Mouse (Mus musculus) MEL (cell line): ENCODE measurements around the gene Tubg2. TPM values are rescaled to one million over a fixed set of nuclear protein-coding genes. Genes with fewer than 3 reads are reported as not detected.

Experiments
- DNase-seq: peaks from one replicate; pipeline ENCODE4 v3.0.0; 2011; ENCODE audit warnings: low read depth, low spot score
- H3K27ac ChIP-seq: 2 replicates; pipeline ENCODE4 v1.5.1; 2012; ENCODE audit warnings: low read depth, mild to moderate bottlenecking, control low read depth, low read length, moderate library complexity; ENCODE audit not compliant: control insufficient read depth
- H3K27me3 ChIP-seq, 2 experiments: fragments of 150-350 bp in 1 of 2; sonication (generic) in 1 of 2; 2 replicates each; pipeline ENCODE4 v1.6.1; 2012; ENCODE audit warnings: low read length in 2 of 2, mild to moderate bottlenecking in 2 of 2, improper control_type of control experiment in 1 of 2, moderate library complexity in 1 of 2; ENCODE audit not compliant: insufficient read depth in 2 of 2, control insufficient read depth in 1 of 2
- H3K36me3 ChIP-seq, 2 experiments: 2 replicates each; pipeline ENCODE4 v1.6.1; 2012 to 2014; ENCODE audit warnings: low read length in 2 of 2, improper control_type of control experiment in 1 of 2, inconsistent platforms in 1 of 2, mild to moderate bottlenecking in 1 of 2; ENCODE audit not compliant: insufficient read depth in 2 of 2, control insufficient read depth in 1 of 2
- H3K4me1 ChIP-seq, 2 experiments: fragments of 150-350 bp in 1 of 2; sonication (generic) in 1 of 2; 2 replicates each; pipeline ENCODE4 v1.6.1; 2012; ENCODE audit warnings: low read length in 2 of 2, improper control_type of control experiment in 1 of 2, mild to moderate bottlenecking in 1 of 2; ENCODE audit not compliant: insufficient read depth in 2 of 2, control insufficient read depth in 1 of 2
- H3K4me3 ChIP-seq, 2 experiments: fragments of 150-350 bp in 1 of 2; sonication (generic) in 1 of 2; 2 replicates each; pipeline ENCODE4 v1.5.1; 2012; ENCODE audit warnings: low read depth in 2 of 2, low read length in 2 of 2, mild to moderate bottlenecking in 2 of 2, moderate library complexity in 2 of 2, control low read depth in 1 of 2, improper control_type of control experiment in 1 of 2; ENCODE audit not compliant: control insufficient read depth in 1 of 2, insufficient read depth in 1 of 2
- H3K79me2 ChIP-seq: 2 replicates; pipeline ENCODE4 v1.6.1; 2012; ENCODE audit warnings: mild to moderate bottlenecking, low read length, moderate library complexity; ENCODE audit not compliant: control insufficient read depth, poor library complexity, insufficient read depth
- H3K9ac ChIP-seq: 2 replicates; pipeline ENCODE4 v1.6.1; 2012; ENCODE audit warnings: low read depth, mild to moderate bottlenecking, control low read depth, low read length, moderate library complexity; ENCODE audit not compliant: control insufficient read depth, poor library complexity, severe bottlenecking
- H3K9me3 ChIP-seq: fragments of 150-350 bp; sonication (generic); replicated peaks from 2 replicates; pipeline ENCODE4 v1.6.1; 2012; ENCODE audit warnings: mild to moderate bottlenecking, low read length, improper control_type of control experiment, moderate library complexity; ENCODE audit not compliant: insufficient read depth
- CHD2 ChIP-seq: IDR thresholded peaks from 2 replicates; pipeline ENCODE4 v1.6.1; 2011; ENCODE audit warnings: low read length, improper control_type of control experiment
- CTCF ChIP-seq, 3 experiments: IDR thresholded peaks in 2 of 3; conservative IDR thresholded peaks in 1 of 3; 2 replicates each; pipeline ENCODE4 v1.5.1; 2011 to 2012; ENCODE audit warnings: low read length in 3 of 3, low read depth in 2 of 3, mild to moderate bottlenecking in 2 of 3, improper control_type of control experiment in 1 of 3, inconsistent platforms in 1 of 3, mixed read lengths in 1 of 3, moderate library complexity in 1 of 3; ENCODE audit not compliant: control insufficient read depth in 1 of 3, insufficient read depth in 1 of 3, poor library complexity in 1 of 3, severe bottlenecking in 1 of 3
- E2F4 ChIP-seq: IDR thresholded peaks from 2 replicates; pipeline ENCODE4 v1.6.1; 2011; ENCODE audit warnings: low read depth, low read length, improper control_type of control experiment, borderline replicate concordance
- ELF1 ChIP-seq: IDR thresholded peaks from 2 replicates; pipeline ENCODE4 v1.6.1; 2014; ENCODE audit warnings: low read depth, mild to moderate bottlenecking, inconsistent platforms, low read length, improper control_type of control experiment, moderate library complexity
- ETS1 ChIP-seq: IDR thresholded peaks from 2 replicates; pipeline ENCODE4 v1.6.1; 2012; ENCODE audit warnings: low read depth, mild to moderate bottlenecking, inconsistent platforms, low read length, improper control_type of control experiment, moderate library complexity
- JUND ChIP-seq: IDR thresholded peaks from 2 replicates; pipeline ENCODE4 v1.6.1; 2011; ENCODE audit warnings: low read depth, mild to moderate bottlenecking, improper control_type of control experiment, low read length
- KAT2A ChIP-seq: conservative IDR thresholded peaks from 2 replicates; pipeline ENCODE4 v1.6.1; 2012; ENCODE audit warnings: low read depth, low read length, improper control_type of control experiment, inconsistent platforms
- MAZ ChIP-seq: IDR thresholded peaks from 2 replicates; pipeline ENCODE4 v1.6.1; 2012; ENCODE audit warnings: low read depth, mild to moderate bottlenecking, inconsistent platforms, low read length, improper control_type of control experiment
- MEF2A ChIP-seq: IDR thresholded peaks from 2 replicates; pipeline ENCODE4 v1.6.1; 2014; ENCODE audit warnings: low read depth, mild to moderate bottlenecking, inconsistent platforms, low read length, improper control_type of control experiment; ENCODE audit not compliant: poor library complexity, insufficient replicate concordance, severe bottlenecking; ENCODE audit errors: extremely low read depth
- MXI1 ChIP-seq: IDR thresholded peaks from 2 replicates; pipeline ENCODE4 v1.6.1; 2011; ENCODE audit warnings: mild to moderate bottlenecking, low read depth, low read length, improper control_type of control experiment
- MYB ChIP-seq: IDR thresholded peaks from 2 replicates; pipeline ENCODE4 v1.6.1; 2011; ENCODE audit warnings: mild to moderate bottlenecking, low read depth, low read length, improper control_type of control experiment
- MYC ChIP-seq: IDR thresholded peaks from 2 replicates; pipeline ENCODE4 v1.6.1; 2011; ENCODE audit warnings: low read depth, mild to moderate bottlenecking, low read length, improper control_type of control experiment, moderate library complexity
- NRF1 ChIP-seq: IDR thresholded peaks from 2 replicates; pipeline ENCODE4 v1.6.1; 2014; ENCODE audit warnings: low read depth, mild to moderate bottlenecking, inconsistent platforms, low read length, improper control_type of control experiment, moderate library complexity; ENCODE audit not compliant: poor library complexity, insufficient read depth, severe bottlenecking
- POLR2A ChIP-seq, 2 experiments: IDR thresholded peaks; 2 replicates each; pipeline ENCODE4 v1.6.1; 2011 to 2012; ENCODE audit warnings: low read length in 2 of 2, mild to moderate bottlenecking in 2 of 2, control low read depth in 1 of 2, improper control_type of control experiment in 1 of 2, low read depth in 1 of 2, moderate library complexity in 1 of 2; ENCODE audit not compliant: control insufficient read depth in 1 of 2, insufficient read depth in 1 of 2, poor library complexity in 1 of 2
- RAD21 ChIP-seq: IDR thresholded peaks from 2 replicates; pipeline ENCODE4 v1.6.1; 2011; ENCODE audit warnings: mild to moderate bottlenecking, low read depth, low read length, improper control_type of control experiment
- RCOR1 ChIP-seq: IDR thresholded peaks from 2 replicates; pipeline ENCODE4 v1.6.1; 2012; ENCODE audit warnings: low read depth, mild to moderate bottlenecking, inconsistent platforms, low read length, improper control_type of control experiment
- SIN3A ChIP-seq: IDR thresholded peaks from 2 replicates; pipeline ENCODE4 v1.6.1; 2012; ENCODE audit warnings: low read length, improper control_type of control experiment, inconsistent platforms
- TBP ChIP-seq: IDR thresholded peaks from 2 replicates; pipeline ENCODE4 v1.8.0; 2011; ENCODE audit warnings: low read depth, low read length, improper control_type of control experiment
- TCF12 ChIP-seq: IDR thresholded peaks from 2 replicates; pipeline ENCODE4 v1.6.1; 2014; ENCODE audit warnings: low read depth, mild to moderate bottlenecking, inconsistent platforms, low read length, improper control_type of control experiment, moderate library complexity
- UBTF ChIP-seq: IDR thresholded peaks from 2 replicates; pipeline ENCODE4 v1.6.1; 2012; ENCODE audit warnings: low read depth, mild to moderate bottlenecking, inconsistent platforms, low read length, improper control_type of control experiment, moderate library complexity, borderline replicate concordance; ENCODE audit not compliant: insufficient read depth
- ZMIZ1 ChIP-seq: IDR thresholded peaks from 2 replicates; pipeline ENCODE4 v1.6.1; 2012; ENCODE audit warnings: low read depth, mild to moderate bottlenecking, inconsistent platforms, low read length, improper control_type of control experiment, moderate library complexity
- polyA plus RNA-seq, 2 experiments: library from polyadenylated mRNA; stranded (reverse) in 1 of 2; unstranded in 1 of 2; fragments of >175 nt in 1 of 2; fragments of >200 nt in 1 of 2; gene quantifications; 2 replicates each; pipeline versions ENCODE4 v1.2.1 to v1.2.4; 2012; ENCODE audit warnings: low replicate concordance in 2 of 2, low read depth in 1 of 2; ENCODE audit not compliant: insufficient read length in 2 of 2, insufficient read depth in 1 of 2, missing spikeins in 1 of 2
- total RNA-seq: library from RNA; depleted of rRNA; stranded (reverse); fragments of 300-350 nt; gene quantifications from 2 replicates; pipeline ENCODE4 v1.2.3, GENCODE M21; 2012

Tubg2 gene
- total and polyA plus RNA-seq, 3 experiments, result not detected

GRCm38 (mm10) chr11:101118105-101118504 lies 37.6 kb upstream of the Tubg2 start:
- peaks cover 4 to 26% of the 10 kb centered on the region in 2 experiments for H3K36me3 ChIP-seq
- peaks cover 11 to 16% of the 10 kb centered on the region in 2 experiments for H3K4me1 ChIP-seq
- no peaks in the 10 kb centered on the region for H3K27me3 ChIP-seq
- H3K79me2 ChIP-seq, result peaks cover 48% of the 10 kb centered on the region
- TF ChIP-seq MYB (no peak), ELF1 (peak; percentile 44; the same call in 1 of the 2 replicates)
- H3K9ac ChIP-seq, result peak overlapping the region; percentile 83
- no peak overlapping the region for H3K27ac ChIP-seq
- peak overlapping the region in 1 of 2 experiments; percentile 77; a peak in 2 of 4 replicates for H3K4me3 ChIP-seq
- no peaks in the 10 kb centered on the region for H3K9me3 ChIP-seq
- no peak for DNase-seq

DNA sequence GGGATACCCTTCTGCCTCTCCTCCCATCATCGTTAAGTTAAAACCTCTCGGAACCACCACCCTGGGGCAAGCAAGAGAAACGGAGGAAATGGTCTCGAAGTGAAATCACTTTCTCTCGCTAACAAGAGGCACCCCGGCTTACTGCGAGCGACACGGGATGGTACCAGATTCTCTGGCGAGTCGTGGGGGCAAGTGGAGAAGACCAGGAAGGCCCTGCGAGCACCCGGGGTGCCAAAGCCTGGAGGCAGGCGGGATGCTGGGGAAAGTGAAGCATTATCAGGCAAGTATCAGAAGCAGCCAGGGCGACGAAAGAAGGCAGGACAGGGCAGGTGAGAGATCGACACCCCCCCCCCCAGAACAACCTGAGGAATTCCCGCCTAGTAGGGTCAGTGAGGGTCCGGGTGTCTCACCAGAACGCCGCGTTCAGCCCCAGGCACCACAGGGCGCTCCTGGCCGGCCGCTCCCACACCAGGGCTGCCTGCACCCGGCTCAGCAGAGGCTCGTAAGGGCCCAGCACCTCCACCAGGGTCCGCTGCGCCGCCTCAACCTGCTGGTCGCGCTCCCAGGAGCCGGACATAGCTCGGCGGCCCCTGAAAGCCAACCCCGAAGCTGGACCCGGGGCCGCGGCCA lies 36.5 kb upstream of the Tubg2 start:
- peaks cover 11 to 16% of the 10 kb centered on the region in 2 experiments for H3K4me1 ChIP-seq
- peaks cover 43% of the 10 kb centered on the region for H3K79me2 ChIP-seq
- DNase-seq, result peak; percentile 55
- no peaks in the 10 kb centered on the region for H3K27me3 ChIP-seq
- peaks cover 2 to 26% of the 10 kb centered on the region in 2 experiments; a peak in 3 of 4 replicates for H3K36me3 ChIP-seq
- H3K9ac ChIP-seq, result peak overlapping the region; percentile 83
- H3K9me3 ChIP-seq, result no peaks in the 10 kb centered on the region
- peak; percentile 46 for TF ChIP-seq MXI1
- TF ChIP-seq TCF12, result no peak
- no peak for TF ChIP-seq KAT2A
- TF ChIP-seq POLR2A (IDR thresholded peaks at IDR 0.05; ENCODE audit: control insufficient read depth in 1 of 2, insufficient read depth in 1 of 2, low read depth in 1 of 2, low read length in 2 of 2, poor library complexity in 1 of 2), result peak in 1 of 2 experiments; percentile 96; a peak in 2 of 4 replicates
- no peak for TF ChIP-seq MEF2A
- TF ChIP-seq UBTF, result 0 out of 2 replicates have a peak, but pooled peaks have one; percentile 84
- TF ChIP-seq CTCF (IDR thresholded peaks at IDR 0.05 in 2 of 3, conservative IDR thresholded peaks at IDR 0.05 in 1 of 3; ENCODE audit: control insufficient read depth in 1 of 3, insufficient read depth in 1 of 3, low read depth in 2 of 3, low read length in 3 of 3, poor library complexity in 1 of 3, severe bottlenecking in 1 of 3), result 0 out of 6 replicates have a peak, but pooled peaks of 1 of the 3 experiments have one; percentile 2
- TF ChIP-seq, all 39 proteins: peak for 4
- peak overlapping the region; percentile 77 to 84 for H3K4me3 ChIP-seq
- H3K27ac ChIP-seq, result peak overlapping the region; percentile 37

GRCm38 (mm10) chr11:101119761-101120544 lies 35.8 kb upstream of the Tubg2 start, which contains the start of the genes Retreg3 and Tubg1:
Retreg3 (minus strand) TSS chr11:101119893.
Tubg1 (plus strand) TSS chr11:101119938.
- peak; percentile 100 for DNase-seq
- peaks cover 2 to 26% of the 10 kb centered on the region in 2 experiments; a peak in 3 of 4 replicates for H3K36me3 ChIP-seq
- peaks cover 11 to 16% of the 10 kb centered on the region in 2 experiments for H3K4me1 ChIP-seq
- H3K27me3 ChIP-seq, result no peaks in the 10 kb centered on the region
- H3K79me2 ChIP-seq, result peaks cover 39% of the 10 kb centered on the region
- no peaks in the 10 kb centered on the region for H3K9me3 ChIP-seq
- peak within 1 kb of the TSS; percentile 81 for H3K27ac ChIP-seq
- H3K4me3 ChIP-seq, result peak within 1 kb of the TSS; percentile 81 to 84
- H3K9ac ChIP-seq, result peak within 1 kb of the TSS; percentile 83
- TF ChIP-seq CHD2, result no peak
- no peak for TF ChIP-seq RAD21
- peak; percentile 93 for TF ChIP-seq ELF1
- peak; percentile 71; the same call in 1 of the 2 replicates for TF ChIP-seq MXI1
- peak; percentile 83; the same call in 1 of the 2 replicates for TF ChIP-seq TBP
- peak; percentile 70 for TF ChIP-seq MYC
- TF ChIP-seq SIN3A, result peak; percentile 83; the same call in 1 of the 2 replicates
- TF ChIP-seq MAZ, result 0 out of 2 replicates have a peak, but pooled peaks have one; percentile 76
- no peak for TF ChIP-seq CTCF (IDR thresholded peaks at IDR 0.05 in 2 of 3, conservative IDR thresholded peaks at IDR 0.05 in 1 of 3; ENCODE audit: control insufficient read depth in 1 of 3, insufficient read depth in 1 of 3, low read depth in 2 of 3, low read length in 3 of 3, poor library complexity in 1 of 3, severe bottlenecking in 1 of 3)
- peak; percentile 95; the same call in 1 of the 2 replicates for TF ChIP-seq ZMIZ1
- TF ChIP-seq ETS1, result peak; percentile 18; the same call in 1 of the 2 replicates
- TF ChIP-seq NRF1, result peak; percentile 94
- TF ChIP-seq RCOR1, result 0 out of 2 replicates have a peak, but pooled peaks have one; percentile 11
- peak; percentile 93 for TF ChIP-seq E2F4
- TF ChIP-seq JUND, result no peak
